8 mouse cellular contexts compared by ENCODE assay signal in the genomic region with DNA sequence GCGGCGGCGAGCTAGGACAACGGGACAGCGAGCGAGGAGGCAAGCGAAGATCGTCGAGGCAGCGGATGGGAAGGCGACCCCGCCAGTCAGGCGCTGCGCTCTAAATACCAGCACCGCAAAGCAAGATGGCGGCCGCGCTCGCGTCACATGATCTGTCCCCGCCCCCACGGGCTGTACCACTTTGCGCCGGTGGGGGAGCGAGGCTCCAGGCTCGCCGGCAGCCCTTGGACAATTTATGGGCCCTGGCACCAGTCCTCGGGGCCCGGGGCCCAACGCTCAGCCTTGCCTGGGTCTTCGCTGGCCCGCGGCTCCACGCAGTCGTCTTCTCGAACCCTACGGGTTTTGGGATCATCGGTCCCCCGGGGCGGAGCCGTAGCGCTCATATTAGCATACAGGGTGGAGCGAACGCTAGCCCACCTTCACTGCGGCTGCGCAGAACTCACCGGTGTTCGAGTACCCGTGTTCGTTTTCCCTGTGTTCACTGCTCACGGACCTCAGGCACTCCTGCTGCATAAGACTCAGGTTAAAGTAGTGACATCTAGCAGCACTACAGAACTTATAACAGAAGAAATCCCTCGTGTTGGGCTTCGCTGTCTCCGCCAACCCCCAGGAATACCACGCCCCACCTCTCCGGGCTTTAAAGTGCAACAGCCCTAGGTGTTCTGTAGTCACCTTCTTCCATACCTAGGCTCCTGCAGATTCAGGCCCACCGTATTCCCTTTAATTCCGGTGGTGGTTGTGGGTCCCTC. TPM values are rescaled to one million over a fixed set of nuclear protein-coding genes. Genes with fewer than 3 reads are reported as not detected.
DNase-seq lines count a peak whose midpoint lies in the region; ATAC-seq and TF ChIP-seq lines count a peak whose summit lies in the region.

A gene (minus strand): TSS at position 386 of the 749 bp plus-strand sequence.

- H3K4me1 ChIP-seq in MEL (ENCODE audit: control insufficient read depth in 1 of 2, insufficient read depth in 2 of 2, low read length in 2 of 2): peaks cover 11 to 33% of the 10 kb centered on the region in 2 experiments
- H3K4me1 ChIP-seq in cerebellum, adult 2 months (ENCODE audit: control insufficient read depth, insufficient read depth, low read length): peaks cover 12% of the 10 kb centered on the region
- peaks cover 10% of the 10 kb centered on the region for H3K4me1 ChIP-seq in lung, embryonic 16.5 days (replicated peaks; ENCODE audit: control insufficient read depth, insufficient read depth, low read length)

- TF ChIP-seq RAD21 in MEL (IDR thresholded peaks at IDR 0.05; ENCODE audit: low read depth, low read length): no peak

- peak within 1 kb of the TSS; percentile 96 for H3K9ac ChIP-seq in MEL (ENCODE audit: control insufficient read depth, low read depth, low read length, poor library complexity, severe bottlenecking)
- peak within 1 kb of the TSS; percentile 91 for H3K9ac ChIP-seq in lung, embryonic 16.5 days (ENCODE audit: low read length)

- under 1% methylated on average over 58 of the region's 58 CpGs for WGBS in cerebellum, adult 2 months
- WGBS in lung, embryonic 16.5 days: under 1% methylated on average over 58 of the region's 58 CpGs

- H3K36me3 ChIP-seq in MEL (ENCODE audit: control insufficient read depth in 1 of 2, insufficient read depth in 2 of 2, low read length in 2 of 2): peaks cover 4 to 28% of the 10 kb centered on the region in 2 experiments
- peaks cover 4% of the 10 kb centered on the region for H3K36me3 ChIP-seq in lung, embryonic 16.5 days (ENCODE audit: control insufficient read depth, insufficient read depth, low read length)

- peaks cover 34% of the 10 kb centered on the region for H3K79me2 ChIP-seq in MEL (ENCODE audit: control insufficient read depth, insufficient read depth, low read length, poor library complexity)

- H3K27ac ChIP-seq in MEL (ENCODE audit: control insufficient read depth, low read depth, low read length): peak within 1 kb of the TSS; percentile 97
- H3K27ac ChIP-seq in cerebellum, adult 2 months (ENCODE audit: insufficient read depth, low read length): peak within 1 kb of the TSS; percentile 100
- H3K27ac ChIP-seq in lung, embryonic 16.5 days (ENCODE audit: low read length): peak within 1 kb of the TSS; percentile 96

- TF ChIP-seq POLR2A in MEL (IDR thresholded peaks at IDR 0.05; ENCODE audit: control insufficient read depth in 1 of 2, insufficient read depth in 1 of 2, low read depth in 1 of 2, low read length in 2 of 2, poor library complexity in 1 of 2): peak; percentile 19 to 81; a peak in 3 of 4 replicates
- TF ChIP-seq POLR2A in cerebellum, adult 2 months (IDR thresholded peaks at IDR 0.05; ENCODE audit: borderline replicate concordance, insufficient read depth, low read length): peak; percentile 87

- no peak for TF ChIP-seq CTCF in MEL (IDR thresholded peaks at IDR 0.05 in 2 of 3, conservative IDR thresholded peaks at IDR 0.05 in 1 of 3; ENCODE audit: control insufficient read depth in 1 of 3, insufficient read depth in 1 of 3, low read depth in 2 of 3, low read length in 3 of 3, poor library complexity in 1 of 3, severe bottlenecking in 1 of 3)
- TF ChIP-seq CTCF in cerebellum, adult 2 months (IDR thresholded peaks at IDR 0.05; ENCODE audit: borderline replicate concordance, insufficient read depth, low read depth, low read length): no peak

- H3K4me3 ChIP-seq in MEL (ENCODE audit: control insufficient read depth in 1 of 2, insufficient read depth in 1 of 2, low read depth in 2 of 2, low read length in 2 of 2): peak within 1 kb of the TSS; percentile 81 to 88
- H3K4me3 ChIP-seq in cerebellum, adult 2 months (replicated peaks; ENCODE audit: insufficient read depth, low read depth, low read length): peak within 1 kb of the TSS; percentile 95
- H3K4me3 ChIP-seq in lung, embryonic 16.5 days (ENCODE audit: low read length): peak within 1 kb of the TSS; percentile 90

- H3K9me3 ChIP-seq in MEL (replicated peaks; ENCODE audit: insufficient read depth, low read length): no peaks in the 10 kb centered on the region
- no peaks in the 10 kb centered on the region for H3K9me3 ChIP-seq in lung, embryonic 16.5 days (ENCODE audit: control insufficient read depth, low read length)

- ATAC-seq in hematopoietic stem cell, adult 5-6 weeks (replicated peaks in 1 of 2; ENCODE audit: insufficient read depth in 1 of 2, low FRiP score in 2 of 2, low TSS enrichment in 1 of 2, low read depth in 1 of 2, poor library complexity in 2 of 2, severe bottlenecking in 2 of 2): peak; percentile 46 to 71; a peak in 3 of 4 replicates
- peak; percentile 93 for ATAC-seq in lung, embryonic 16.5 days (ENCODE audit: low read depth)

- TF ChIP-seq EP300 in MEL (IDR thresholded peaks at IDR 0.05; ENCODE audit: low read depth in 1 of 2, low read length in 2 of 2): no peak

- peak within 1 kb of the TSS; percentile 85 for H3K4me2 ChIP-seq in lung, embryonic 16.5 days (ENCODE audit: low read depth, low read length)

- peak; percentile 96 for DNase-seq in MEL (ENCODE audit: low read depth, low spot score)
- peak; percentile 96 to 98 for DNase-seq in cerebellum, adult 2 months
- peak; percentile 95 for DNase-seq in forelimb bud, embryonic 11.5 days (ENCODE audit: low read depth, low spot score)
- peak; percentile 98 for DNase-seq in layer of hippocampus, adult 9-10 months (ENCODE audit: low spot score)
- DNase-seq in ovary, postnatal 10 days (ENCODE audit: low spot score): peak; percentile 98
- peak; percentile 93 to 94 for DNase-seq in thymus, postnatal 10 days (ENCODE audit: low spot score in 2 of 2)

- no peaks in the 10 kb centered on the region for H3K27me3 ChIP-seq in MEL (ENCODE audit: control insufficient read depth in 1 of 2, insufficient read depth in 2 of 2, low read length in 2 of 2)
- H3K27me3 ChIP-seq in cerebellum, adult 2 months (ENCODE audit: control insufficient read depth, insufficient read depth, low read length): no peaks in the 10 kb centered on the region
- H3K27me3 ChIP-seq in lung, embryonic 16.5 days (ENCODE audit: control insufficient read depth, insufficient read depth, low read depth, low read length): no peaks in the 10 kb centered on the region

TF ChIP-seq in MEL, 35 proteins besides CTCF, POLR2A, EP300 and RAD21 (continues in another document):
- TF ChIP-seq ZKSCAN1 (IDR thresholded peaks at IDR 0.05; ENCODE audit: low read depth, low read length) (no peak), ZNF384 (IDR thresholded peaks at IDR 0.05; ENCODE audit: low read depth, low read length) (no peak), TCF12 (IDR thresholded peaks at IDR 0.05; ENCODE audit: low read depth, low read length) (peak; percentile 33), USF2 (IDR thresholded peaks at IDR 0.05; ENCODE audit: borderline replicate concordance in 1 of 2, insufficient read depth in 1 of 2, low read depth in 1 of 2, low read length in 2 of 2) (peak; percentile 26 to 69; a peak in 2 of 4 replicates), POLR2AphosphoS5 (IDR thresholded peaks at IDR 0.05; ENCODE audit: borderline replicate concordance, low read depth, low read length) (no peak), ELF1 (IDR thresholded peaks at IDR 0.05; ENCODE audit: low read depth, low read length) (no peak), SMC3 (IDR thresholded peaks at IDR 0.05; ENCODE audit: low read depth, low read length) (no peak), UBTF (IDR thresholded peaks at IDR 0.05; ENCODE audit: borderline replicate concordance, insufficient read depth, low read depth, low read length) (no peak), SIN3A (IDR thresholded peaks at IDR 0.05; ENCODE audit: low read length) (peak; percentile 79), BHLHE40 (IDR thresholded peaks at IDR 0.05; ENCODE audit: borderline replicate concordance, low read depth, low read length) (no peak), JUND (IDR thresholded peaks at IDR 0.05; ENCODE audit: low read depth, low read length) (no peak), MAX (IDR thresholded peaks at IDR 0.05; ENCODE audit: low read length) (0 out of 2 replicates have a peak, but pooled peaks have one; percentile 34), MAZ (IDR thresholded peaks at IDR 0.05; ENCODE audit: low read depth, low read length) (no peak; the same call in 1 of the 2 replicates), TAL1 (IDR thresholded peaks at IDR 0.05; ENCODE audit: low read length) (no peak), MYC (IDR thresholded peaks at IDR 0.05; ENCODE audit: low read depth, low read length) (no peak), NRF1 (IDR thresholded peaks at IDR 0.05; ENCODE audit: insufficient read depth, low read depth, low read length, poor library complexity, severe bottlenecking) (peak; percentile 85), KAT2A (conservative IDR thresholded peaks at IDR 0.05; ENCODE audit: low read depth, low read length) (no peak), E2F4 (IDR thresholded peaks at IDR 0.05; ENCODE audit: borderline replicate concordance, low read depth, low read length) (no peak), POLR2AphosphoS2 (IDR thresholded peaks at IDR 0.05; ENCODE audit: low read length) (peak; percentile 94), NELFE (IDR thresholded peaks at IDR 0.05; ENCODE audit: low read depth, low read length) (peak; percentile 74), MXI1 (IDR thresholded peaks at IDR 0.05; ENCODE audit: low read depth, low read length) (no peak), CHD2 (IDR thresholded peaks at IDR 0.05; ENCODE audit: low read length) (no peak), CHD1 (IDR thresholded peaks at IDR 0.05; ENCODE audit: low read depth, low read length) (peak; percentile 99), GATA1 (IDR thresholded peaks at IDR 0.05; ENCODE audit: low read depth, low read length) (no peak), GABPA (IDR thresholded peaks at IDR 0.05; ENCODE audit: low read depth, low read length) (no peak), TBP (IDR thresholded peaks at IDR 0.05; ENCODE audit: low read depth, low read length) (peak; percentile 52; the same call in 1 of the 2 replicates), MEF2A (IDR thresholded peaks at IDR 0.05; ENCODE audit: extremely low read depth, insufficient replicate concordance, low read depth, low read length, poor library complexity, severe bottlenecking) (no peak), HCFC1 (IDR thresholded peaks at IDR 0.05; ENCODE audit: low read depth, low read length) (peak; percentile 74), ETS1 (IDR thresholded peaks at IDR 0.05; ENCODE audit: low read depth, low read length) (no peak), ZMIZ1 (IDR thresholded peaks at IDR 0.05; ENCODE audit: low read depth, low read length) (peak; percentile 74), ZC3H11A (IDR thresholded peaks at IDR 0.05; ENCODE audit: low read depth, low read length) (no peak)

RNA-seq across cellular contexts. Expression of the gene that starts here (rescaled TPM):
- total RNA-seq in MEL (2012; rRNA removed): 58.4 and 59.3 TPM in 2 replicates
- polyA plus RNA-seq in MEL (2012; ENCODE audit: insufficient read depth in 1 of 2, insufficient read length in 2 of 2, low read depth in 1 of 2, low replicate concordance in 2 of 2, missing spikeins in 1 of 2): 100 to 1,000 TPM; 125 to 515 TPM
- 2,309 TPM in 2 replicates for polyA plus RNA-seq in cerebellum, adult 2 months (2012; rRNA removed)
- 65.1 and 74.2 TPM in 2 replicates for total RNA-seq in hematopoietic stem cell, adult 5-6 weeks (2017)
- polyA plus RNA-seq in lung, embryonic 16.5 days (2015; fragmentation: Nextera tagmentation; extraction: Ambion mirVana): 462 and 486 TPM in 2 replicates

Comparison
In these comparisons a context has a peak if more than half of its experiments do, and no peak if none do; other contexts are left out.
1. Peak in every context shown above with its lines: DNase-seq, ATAC-seq, H3K4me3 ChIP-seq and H3K27ac ChIP-seq.